Mouse (Mus musculus): Measurements from ENCODE around the gene Psip1. TPM values are rescaled to one million over a fixed set of nuclear protein-coding genes. Genes with fewer than 3 reads are reported as not detected.

Psip1 gene
- polyA plus RNA-seq, 1 experiment from 2014 or later: 120 TPM

Other genes with a start within 250 kb of the Psip1 start
- gene Ttc39b, start 162.2 kb downstream of the Psip1 start, polyA plus RNA-seq (2014; fragmentation: Nextera tagmentation; extraction: Ambion mirVana): 5.1 and 5.6 TPM in 2 replicates
- gene Snapc3, start 68.7 kb downstream of the Psip1 start, polyA plus RNA-seq (2014; fragmentation: Nextera tagmentation; extraction: Ambion mirVana): 31.1 and 32.8 TPM in 2 replicates
- gene Ccdc171, start 39.1 kb upstream of the Psip1 start, polyA plus RNA-seq (2014; fragmentation: Nextera tagmentation; extraction: Ambion mirVana): 3.9 and 4.2 TPM in 2 replicates